ENCODE assay signal across 13 mouse cellular contexts in the genomic region with DNA sequence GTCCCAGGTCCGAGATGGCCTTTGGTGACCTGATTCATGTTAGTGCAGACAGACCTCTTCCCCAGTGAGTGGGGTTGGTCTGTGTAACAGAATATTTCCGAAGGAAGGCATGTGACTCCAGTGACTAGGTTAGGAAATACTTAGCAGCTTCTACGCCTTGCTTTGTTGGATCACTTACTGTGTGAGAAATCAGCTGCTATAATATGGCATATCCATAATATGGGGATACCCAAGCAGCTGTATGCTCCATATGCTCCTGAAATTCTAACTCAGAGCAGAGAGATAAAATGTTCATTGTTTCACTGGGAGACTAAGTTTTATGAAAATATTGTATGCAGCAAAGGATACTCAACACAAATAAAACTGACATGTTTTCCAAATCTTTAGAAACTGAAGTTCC.
"Had no signal": no experiment of that assay in that cellular context is flagged by ENCODE, and none has a peak within 500 bp of the region (broad histone marks: within the 10 kb centered on the region; RNA-seq: fewer than 3 reads in every experiment).

No protein-coding gene starts in this region.

- H3K4me1 ChIP-seq: kidney, embryonic 15.5 days; stomach, embryonic 15.5 days had no signal

- H3K9ac ChIP-seq: kidney, embryonic 15.5 days; liver, embryonic 13.5 days; stomach, embryonic 15.5 days had no signal

- H3K27ac ChIP-seq: kidney, embryonic 15.5 days; left cerebral cortex, adult 2 months; liver, embryonic 13.5 days; stomach, embryonic 15.5 days had no signal

- H3K36me3 ChIP-seq: kidney, embryonic 15.5 days; liver, embryonic 13.5 days; stomach, embryonic 15.5 days had no signal

- DNase-seq: kidney, postnatal 10 days; kidney, postnatal 36 days; layer of hippocampus, postnatal 36 days; liver, embryonic 13.5 days; lung, adult 2 months; lung, postnatal 14 days; lung, postnatal 4 days; midbrain, embryonic 14.5 days; thymus, postnatal 25 days had no signal

- H3K27me3 ChIP-seq: kidney, embryonic 15.5 days; liver, embryonic 13.5 days; stomach, embryonic 15.5 days had no signal

- H3K4me2 ChIP-seq: kidney, embryonic 15.5 days; liver, embryonic 13.5 days; midbrain, embryonic 11.5 days; stomach, embryonic 15.5 days had no signal

- H3K4me3 ChIP-seq: kidney, embryonic 15.5 days; left cerebral cortex, adult 2 months; liver, embryonic 13.5 days; stomach, embryonic 15.5 days had no signal

- H3K9me3 ChIP-seq: kidney, embryonic 15.5 days; liver, embryonic 13.5 days; stomach, embryonic 15.5 days had no signal
